Mouse (Mus musculus) CD8-positive naive resting alpha-beta T cell, adult 57 days (primary cell): Measurements from ENCODE around the gene Tmem14c. TPM values are rescaled to one million over a fixed set of nuclear protein-coding genes. Genes with fewer than 3 reads are reported as not detected.

ENCODE experiments used
- total RNA-seq: library from RNA; stranded (reverse); gene quantifications from one replicate; pipeline ENCODE4 v1.2.4, GENCODE M21; 2023

Gene Tmem14c
- 33.6 TPM for total RNA-seq

DNA sequence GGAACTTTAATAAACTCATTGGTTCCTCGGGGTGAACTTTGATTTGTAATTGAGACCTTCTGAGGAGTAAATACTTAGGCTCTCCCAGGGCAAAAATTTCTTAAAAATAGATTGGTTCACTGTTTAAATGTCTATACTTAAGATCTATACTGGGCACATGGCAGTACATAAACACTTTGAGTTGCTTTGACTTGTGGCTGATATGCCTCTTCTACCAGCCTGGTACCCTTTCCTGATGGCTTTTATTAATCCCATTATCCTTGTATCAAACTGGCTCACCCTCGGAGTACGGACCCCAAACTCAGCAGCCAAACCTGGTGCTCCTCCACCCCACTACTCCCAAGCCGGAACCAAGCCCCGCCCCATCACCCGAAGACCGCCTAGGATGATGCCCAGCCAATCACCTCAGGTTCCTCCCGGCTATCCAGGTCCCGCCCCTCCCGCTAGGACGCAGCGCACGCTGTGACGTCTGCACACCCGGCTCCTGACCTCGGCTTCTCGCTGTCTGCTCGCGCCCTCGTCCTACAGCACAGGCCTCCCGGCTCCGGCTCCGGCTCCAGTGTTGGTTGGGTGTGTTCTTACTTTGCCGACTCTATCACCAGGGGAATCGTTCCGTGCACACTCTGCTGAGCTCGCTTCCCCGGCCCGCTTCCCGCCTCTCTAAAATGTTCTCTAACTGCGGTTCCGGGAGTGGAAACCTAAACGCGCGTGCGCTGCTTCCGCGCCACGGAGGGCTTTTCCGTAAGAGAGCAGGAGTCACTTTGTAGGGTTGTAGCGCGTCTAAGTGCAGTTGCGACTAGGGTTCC, at the start of gene Tmem14c:
Gene Tmem14c, plus strand, starts transcription at position 464 of the 806 bp plus-strand sequence.

DNA sequence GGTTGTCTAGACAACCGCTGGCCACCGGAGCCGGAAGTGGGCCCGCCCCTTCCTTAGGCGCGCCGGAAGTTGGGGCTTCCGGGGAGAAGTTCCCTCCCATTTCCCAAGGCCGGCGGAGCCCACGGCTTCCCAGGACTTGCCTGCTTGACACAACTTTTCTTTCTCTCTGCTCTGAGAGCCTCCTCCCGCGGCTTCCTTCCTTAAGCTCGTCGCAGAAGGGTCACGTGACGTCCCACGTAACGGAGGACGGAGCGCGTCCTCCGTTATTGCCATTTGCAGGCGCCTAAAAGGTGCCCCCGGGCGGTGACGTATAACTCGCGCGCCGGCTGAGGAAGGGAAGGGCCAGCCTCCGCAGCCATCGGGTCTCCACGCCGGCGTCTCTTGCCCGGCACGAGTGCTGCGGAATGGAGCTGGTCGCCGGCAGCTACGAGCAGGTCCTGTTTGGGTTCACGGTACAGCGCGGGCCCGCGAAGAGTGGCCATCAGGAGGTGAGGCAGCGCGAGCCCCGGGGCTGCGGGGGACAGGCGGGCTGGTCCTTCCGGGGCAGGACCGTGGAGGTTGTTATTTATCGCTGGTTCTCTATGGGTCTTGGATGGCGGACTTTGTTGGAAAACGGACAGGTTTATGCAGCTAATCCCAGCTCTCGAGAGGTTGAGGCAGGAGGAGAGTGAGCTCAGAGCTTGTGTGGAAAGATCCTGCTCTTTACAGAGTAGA, 15.0 kb upstream of the Tmem14c start, which contains the start of gene Pak1ip1:
Gene Pak1ip1, plus strand, starts transcription at position 98 of the 714 bp plus-strand sequence.

Other genes with a start within 250 kb of the Tmem14c start
- gene Gcnt2, start 156.5 kb upstream of the Tmem14c start, total RNA-seq, result 1.8 TPM
- gene Pak1ip1, start 15.3 kb upstream of the Tmem14c start, total RNA-seq, result 65.7 TPM
- not detected for gene Mak, start 63.4 kb downstream of the Tmem14c start, total RNA-seq
- gene Gcm2, start 94.7 kb downstream of the Tmem14c start, total RNA-seq, result not detected
- gene Sycp2l, start 98.0 kb downstream of the Tmem14c start, total RNA-seq, result not detected
- 0.12 TPM for gene Elovl2, start 204.1 kb downstream of the Tmem14c start, total RNA-seq
- gene Smim13, start 233.6 kb downstream of the Tmem14c start, total RNA-seq, result 5.9 TPM